Mouse (Mus musculus) kidney, postnatal 25 days (tissue): ENCODE measurements at regions not wholly inside any gene's neighbourhood (a gene's known extent, or its start where the extent isn't known, plus 50 kb on each side); places are given as distances from the start of the nearest gene placed in this dataset.

Experiments
- DNase-seq, 2 experiments: peaks; one replicate each; pipeline ENCODE4 v3.0.0; 2021; ENCODE audit warnings: mixed read lengths in 2 of 2

DNA sequence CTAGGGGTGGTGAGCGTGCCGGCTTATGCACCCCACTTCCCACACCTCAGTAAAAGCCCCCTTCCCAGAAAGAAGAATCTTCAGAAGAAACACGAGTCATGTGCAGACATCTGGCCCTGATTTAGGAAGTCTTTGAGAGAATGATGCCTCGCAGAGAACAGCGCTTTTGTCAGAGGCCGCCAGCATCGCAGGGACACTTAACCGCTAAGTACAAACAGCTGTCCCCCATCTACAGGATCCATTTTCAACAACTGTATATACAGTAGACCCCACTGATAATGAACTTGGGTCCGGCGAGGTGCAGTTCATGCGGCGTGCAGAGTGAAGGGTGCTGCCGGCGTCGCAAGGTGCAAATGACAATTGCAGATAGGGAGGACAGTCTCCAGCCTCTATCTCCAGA, 85.4 kb upstream of the Rbm19 start:
- no peak for DNase-seq

DNA sequence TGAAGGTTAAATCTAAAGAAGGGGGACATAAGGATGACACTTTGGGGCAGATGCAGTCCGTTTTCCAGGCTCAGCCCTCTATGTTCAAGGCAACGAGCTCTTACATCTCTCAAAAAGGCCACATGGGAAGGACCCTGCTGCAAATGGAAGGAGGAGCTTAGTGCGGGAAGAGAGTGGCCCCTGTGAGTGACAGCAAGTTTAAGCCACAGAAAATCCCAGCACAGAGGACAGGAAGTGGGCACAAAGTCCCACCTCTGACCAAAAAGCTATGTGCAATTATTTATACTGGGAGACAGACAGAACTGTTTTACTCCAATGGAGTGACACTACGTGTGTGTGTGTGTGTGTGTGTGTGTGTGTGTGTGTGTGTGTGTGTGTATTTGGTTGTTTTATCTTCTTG, 84.7 kb upstream of the Rbm19 start:
- no peak for DNase-seq

DNA sequence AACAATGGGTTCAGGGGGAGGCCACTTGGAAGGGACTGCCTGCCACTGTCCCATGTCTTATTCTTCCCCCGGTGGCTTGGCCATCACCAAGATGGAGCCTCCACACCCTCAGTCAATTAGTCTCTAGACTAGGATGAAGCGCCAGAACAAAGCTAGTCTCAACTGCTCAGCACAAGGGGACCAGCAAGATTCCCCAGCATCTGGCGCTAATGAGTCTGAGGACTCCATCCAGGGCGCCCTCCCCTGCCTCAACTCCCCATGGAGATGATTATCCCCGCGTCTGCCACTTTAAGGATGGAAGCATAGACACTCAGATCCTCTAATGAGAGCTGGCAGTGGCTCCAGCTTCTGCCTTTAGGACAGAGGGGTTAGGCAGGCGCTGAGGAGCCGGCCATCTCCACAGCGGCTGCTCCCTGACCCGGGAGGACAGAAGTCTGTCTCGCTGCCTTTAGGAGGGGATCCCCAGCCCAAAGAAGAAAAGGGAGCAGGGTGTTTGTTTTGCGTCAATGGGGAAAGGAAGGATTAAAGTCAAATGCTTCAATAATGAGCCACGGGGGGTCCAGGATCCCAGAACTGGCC, 81.7 kb upstream of the Rbm19 start:
- no peak for DNase-seq

DNA sequence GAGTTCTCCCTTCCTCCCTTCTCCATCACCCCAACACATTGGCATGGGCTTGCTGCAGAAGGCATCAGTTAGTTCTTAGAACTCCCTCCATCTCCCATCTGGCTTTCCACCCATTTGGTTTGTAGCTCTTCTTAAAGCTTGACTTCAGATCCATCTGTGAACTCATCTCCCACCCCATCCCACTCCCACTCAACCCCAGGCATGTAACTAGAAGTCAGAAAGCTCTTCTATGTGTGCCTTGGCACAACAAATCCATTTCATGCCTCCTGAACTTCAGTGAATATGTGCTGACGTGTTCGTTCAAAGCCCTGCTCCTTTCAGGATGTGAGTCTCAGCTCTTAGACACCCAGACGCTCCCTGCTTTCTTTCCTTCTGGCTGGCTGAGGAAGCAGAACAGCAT, 81.0 kb upstream of the Rbm19 start:
- DNase-seq, result no peak

DNA sequence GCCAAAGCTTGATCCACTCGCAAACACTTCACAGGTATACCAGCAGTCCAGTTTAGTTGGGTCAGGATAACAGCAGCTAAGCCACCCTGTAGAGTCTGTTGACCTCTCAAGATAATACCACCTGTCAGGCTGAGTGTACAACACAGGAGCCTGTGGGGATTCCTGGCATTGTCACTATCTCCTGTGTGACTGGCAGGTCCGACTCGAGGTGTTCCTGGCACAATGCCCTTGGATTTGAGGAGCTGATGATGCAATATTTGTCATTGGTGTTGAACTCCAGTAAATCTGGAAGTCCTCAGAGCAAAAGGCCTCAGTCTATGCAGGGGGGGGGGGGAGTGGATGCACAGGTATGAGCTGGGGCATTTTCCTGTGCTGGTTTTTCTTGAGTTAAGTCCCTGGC, 78.5 kb upstream of the Rbm19 start:
- DNase-seq, result no peak

DNA sequence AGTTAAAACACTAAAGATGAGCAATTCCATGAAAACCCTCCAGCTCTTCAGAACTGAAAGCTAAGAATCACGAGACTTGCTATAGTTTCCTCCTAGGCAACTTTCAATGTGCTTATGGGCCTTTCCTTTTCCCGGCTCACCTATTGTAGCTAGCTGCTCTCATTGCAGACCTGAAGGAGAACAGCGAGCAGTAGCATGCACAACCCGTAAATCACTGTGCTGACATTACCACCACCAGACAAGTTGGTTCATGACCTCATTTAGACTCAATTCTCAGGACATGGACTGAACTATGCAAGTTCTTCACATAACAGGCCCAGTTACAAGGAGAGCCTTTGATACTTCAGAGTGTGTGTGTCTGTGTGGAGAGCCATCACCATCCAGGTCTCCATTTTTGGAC, 72.5 kb upstream of the Rbm19 start:
- no peak for DNase-seq

DNA sequence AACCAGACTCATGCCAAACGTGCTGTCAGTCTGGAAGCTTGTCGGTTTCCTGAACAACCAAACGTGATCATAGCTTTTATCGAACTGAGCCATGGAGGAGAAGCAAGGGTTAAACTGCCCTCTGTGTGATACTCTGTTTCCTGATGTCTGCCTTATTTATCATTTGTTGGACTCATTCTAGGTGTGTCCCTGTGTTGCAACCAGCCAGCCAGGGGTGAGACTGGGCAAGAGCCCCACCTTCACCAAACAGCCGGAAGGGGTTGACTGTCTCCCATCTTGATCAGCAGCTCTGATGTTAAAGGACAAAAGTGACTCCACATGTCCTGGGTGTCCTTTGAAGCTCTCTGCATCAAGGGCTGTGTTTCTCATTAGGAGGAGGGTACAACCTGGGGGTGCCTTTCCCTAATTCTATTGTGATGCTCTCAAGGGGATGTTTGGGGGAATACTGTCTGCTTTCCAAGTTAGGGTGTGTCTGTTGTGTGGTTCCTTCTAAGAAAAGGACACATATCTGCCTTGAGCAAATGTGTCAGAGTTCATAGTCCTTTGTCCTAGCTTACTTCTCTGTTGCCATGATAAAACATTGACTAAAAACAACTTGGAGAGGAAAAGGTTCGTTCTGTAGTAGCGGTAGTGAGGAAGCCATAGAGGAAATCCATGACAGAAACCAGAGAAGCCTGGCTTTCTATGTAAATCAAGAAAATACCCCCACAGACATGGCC, 67.0 kb upstream of the Rbm19 start:
- DNase-seq, result no peak

DNA sequence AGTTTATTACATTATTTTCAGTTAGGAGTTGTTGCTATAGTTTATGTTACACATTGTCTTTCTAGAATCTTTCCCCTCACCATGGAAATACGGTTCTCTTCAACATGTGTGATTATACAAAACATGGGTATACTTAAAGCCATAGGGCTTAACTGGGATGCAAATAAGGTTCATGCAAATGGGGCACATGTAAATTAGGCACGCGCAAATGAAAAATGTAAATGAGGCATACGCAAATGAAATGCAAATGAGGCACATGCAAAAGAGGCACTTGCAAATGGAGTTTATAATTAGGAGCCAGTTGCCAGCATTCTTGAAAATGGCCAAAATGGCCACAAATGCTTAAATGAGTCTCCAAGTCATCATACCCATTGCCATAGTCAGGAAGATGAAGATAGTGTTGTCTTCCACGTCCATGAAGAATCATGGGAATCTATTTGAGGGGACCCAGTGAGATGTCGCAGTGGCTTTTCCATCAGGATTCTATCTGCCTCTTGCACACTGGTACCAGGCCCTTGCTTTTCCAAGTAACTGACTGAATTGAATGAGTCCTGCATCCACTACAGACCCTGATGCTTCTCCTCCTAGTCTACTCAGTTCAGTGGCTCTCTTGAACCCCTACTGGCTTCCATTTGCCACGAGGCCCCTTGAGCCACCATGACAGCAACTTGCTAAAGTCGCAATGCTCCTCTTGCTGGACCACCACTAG, 65.4 kb upstream of the Rbm19 start:
- DNase-seq, result no peak

DNA sequence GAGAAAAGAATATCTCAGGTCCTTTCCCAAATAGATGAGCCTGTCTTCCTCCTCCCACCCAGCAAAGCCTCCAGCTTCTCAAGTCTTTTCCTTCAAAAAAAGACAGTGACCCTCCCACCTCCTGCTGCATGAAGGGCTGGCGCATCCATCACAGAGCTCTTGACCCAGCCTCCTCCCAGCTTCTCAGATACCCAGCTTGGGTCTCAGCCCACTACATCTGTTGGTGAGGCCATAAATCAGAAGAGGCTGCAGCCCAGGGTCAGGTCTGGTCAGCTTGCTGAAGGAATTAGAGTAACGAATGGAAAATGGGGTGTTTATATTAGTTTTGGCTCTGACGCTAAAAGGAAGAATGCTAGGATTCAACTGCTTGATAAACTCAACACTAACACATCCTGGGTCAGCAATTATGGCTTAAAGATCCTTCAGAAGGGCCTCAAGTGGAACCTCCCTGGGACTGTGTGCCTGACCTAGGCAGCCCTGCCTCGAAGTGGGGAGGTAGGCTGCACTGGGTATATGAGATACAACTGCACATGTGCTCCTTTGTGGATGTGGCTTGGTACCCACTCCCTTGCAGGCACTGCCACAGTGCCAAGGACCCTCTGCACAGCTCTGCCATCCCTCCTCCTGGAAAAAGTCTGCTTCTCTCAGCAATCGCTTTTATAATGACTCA, 61.6 kb upstream of the Rbm19 start:
- no peak for DNase-seq
